Mouse (Mus musculus) frontal cortex, postnatal 10 days (tissue): ENCODE data around the gene Vrtn.

Experiments
- DNase-seq, 2 experiments: peaks; one replicate each; pipeline ENCODE4 v3.0.0; 2022; ENCODE audit warnings: low spot score in 2 of 2, mixed read lengths in 1 of 2

Vrtn gene

GRCm38 (mm10) chr12:84687531-84687930 is 46.7 kb downstream of the Vrtn start:
- no peak for DNase-seq

GRCm38 (mm10) chr12:84689051-84689450 is 48.2 kb downstream of the Vrtn start:
- DNase-seq: no peak

GRCm38 (mm10) chr12:84691347-84691746 is 50.5 kb downstream of the Vrtn start:
- no peak for DNase-seq

- no peak for DNase-seq
Measured at GRCm38 (mm10) chr12:84692141-84692540, 51.3 kb downstream of the Vrtn start.

GRCm38 (mm10) chr12:84698319-84699081 is 57.7 kb downstream of the Vrtn start, which contains the start of gene Syndig1l:
Gene Syndig1l, minus strand, starts transcription at chr12:84698831.
- peak in 1 of 2 experiments; percentile 61 for DNase-seq
